Comparison of ENCODE assay signal across 7 mouse cellular contexts in the genomic region with DNA sequence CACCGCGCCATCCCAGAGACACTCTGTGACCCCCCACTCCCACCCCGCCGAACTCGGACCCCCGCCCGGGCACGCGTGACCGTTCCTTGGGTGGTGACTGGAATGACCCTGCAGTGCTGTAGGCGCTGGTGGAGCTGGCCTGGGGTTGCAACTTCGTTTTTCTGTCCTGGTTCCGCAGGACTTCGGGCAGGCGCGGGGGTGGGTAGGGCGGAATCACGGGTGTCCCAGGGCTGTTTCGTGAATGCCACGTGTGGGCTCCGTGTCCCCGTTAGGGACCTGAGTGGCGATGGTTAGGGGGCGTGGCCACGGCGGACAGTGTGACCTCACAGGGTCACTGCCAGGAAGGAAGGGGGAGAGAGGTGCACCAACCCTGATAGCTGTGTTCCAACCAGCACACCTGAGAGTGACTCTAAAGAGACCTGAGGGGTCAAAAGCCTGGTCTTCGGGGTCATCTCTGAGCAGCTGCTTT. TPM values are rescaled to one million over a fixed set of nuclear protein-coding genes. Genes with fewer than 3 reads are reported as not detected.
A peak's percentile ranks its signal among the peaks of the same experiment; 100 is the strongest.
DNase-seq lines count a peak whose midpoint lies in the region; ATAC-seq and TF ChIP-seq lines count a peak whose summit lies in the region.

No protein-coding gene starts in this region.

- no peak overlapping the region for H3K27ac ChIP-seq in embryonic facial prominence, embryonic 13.5 days
- no peak overlapping the region for H3K27ac ChIP-seq in hindbrain, embryonic 15.5 days (replicated peaks)
- no peak overlapping the region for H3K27ac ChIP-seq in midbrain, embryonic 15.5 days

- peak overlapping the region; percentile 96 for H3K4me2 ChIP-seq in embryonic facial prominence, embryonic 13.5 days
- H3K4me2 ChIP-seq in hindbrain, embryonic 15.5 days = peak overlapping the region; percentile 100
- H3K4me2 ChIP-seq in midbrain, embryonic 15.5 days = peak overlapping the region; percentile 100

- ATAC-seq in embryonic facial prominence, embryonic 13.5 days (ENCODE audit: insufficient number of reproducible peaks, insufficient read depth, low FRiP score, low TSS enrichment, low read depth) = no peak
- ATAC-seq in hindbrain, embryonic 15.5 days (ENCODE audit: low FRiP score, low read depth) = no peak
- ATAC-seq in midbrain, embryonic 15.5 days (replicated peaks) = no peak
- no peak for ATAC-seq in granulocyte monocyte progenitor cell, adult 5-6 weeks (replicated peaks; ENCODE audit: poor library complexity, severe bottlenecking)

- no peak for DNase-seq in lung, adult 2 months
- DNase-seq in lung, postnatal 14 days = no peak
- DNase-seq in T-cell, adult 2 months (ENCODE audit: low spot score) = no peak

- peaks cover 32% of the 10 kb centered on the region for H3K9me3 ChIP-seq in embryonic facial prominence, embryonic 13.5 days
- peaks cover 10% of the 10 kb centered on the region for H3K9me3 ChIP-seq in hindbrain, embryonic 15.5 days
- H3K9me3 ChIP-seq in midbrain, embryonic 15.5 days = peaks cover 4% of the 10 kb centered on the region; the same call in 1 of the 2 replicates

- TF ChIP-seq CTCF in lung, adult 2 months (IDR thresholded peaks at IDR 0.05; ENCODE audit: insufficient read depth, low read length) = no peak

- TF ChIP-seq POLR2A in lung, adult 2 months (IDR thresholded peaks at IDR 0.05; ENCODE audit: borderline replicate concordance, extremely low read depth, low read depth, low read length) = no peak

- H3K27me3 ChIP-seq in embryonic facial prominence, embryonic 13.5 days = no peaks in the 10 kb centered on the region
- no peaks in the 10 kb centered on the region for H3K27me3 ChIP-seq in hindbrain, embryonic 15.5 days
- no peaks in the 10 kb centered on the region for H3K27me3 ChIP-seq in midbrain, embryonic 15.5 days (replicated peaks)

- WGBS in lung, adult 2 months = 32% methylated on average over 27 of the region's 27 CpGs
- 38% methylated on average over 27 of the region's 27 CpGs for WGBS in embryonic facial prominence, embryonic 13.5 days
- whole genome bisulfite sequencing in hindbrain, embryonic 15.5 days = 39% methylated on average over 27 of the region's 27 CpGs
- 37% methylated on average over 27 of the region's 27 CpGs for WGBS in midbrain, embryonic 15.5 days

- peak overlapping the region; percentile 80 for H3K9ac ChIP-seq in embryonic facial prominence, embryonic 13.5 days
- H3K9ac ChIP-seq in hindbrain, embryonic 15.5 days = peak overlapping the region; percentile 13; the same call in 1 of the 2 replicates
- H3K9ac ChIP-seq in midbrain, embryonic 15.5 days = no peak overlapping the region

- peaks cover 16% of the 10 kb centered on the region for H3K36me3 ChIP-seq in embryonic facial prominence, embryonic 13.5 days
- peaks cover 8% of the 10 kb centered on the region; the same call in 1 of the 2 replicates for H3K36me3 ChIP-seq in hindbrain, embryonic 15.5 days
- H3K36me3 ChIP-seq in midbrain, embryonic 15.5 days (replicated peaks) = peaks cover 6% of the 10 kb centered on the region; the same call in 1 of the 2 replicates

- H3K4me1 ChIP-seq in lung, adult 2 months (ENCODE audit: control insufficient read depth, insufficient read depth, low read length) = peaks cover 4% of the 10 kb centered on the region; the same call in 1 of the 2 replicates
- H3K4me1 ChIP-seq in embryonic facial prominence, embryonic 13.5 days = peaks cover 12% of the 10 kb centered on the region
- peaks cover 19% of the 10 kb centered on the region for H3K4me1 ChIP-seq in hindbrain, embryonic 15.5 days (replicated peaks)
- peaks cover 18% of the 10 kb centered on the region for H3K4me1 ChIP-seq in midbrain, embryonic 15.5 days

- peak overlapping the region; percentile 25 for H3K4me3 ChIP-seq in lung, adult 2 months (replicated peaks; ENCODE audit: extremely low read depth, low read depth, low read length)
- H3K4me3 ChIP-seq in embryonic facial prominence, embryonic 13.5 days = peak overlapping the region; percentile 80
- peak overlapping the region; percentile 66 for H3K4me3 ChIP-seq in hindbrain, embryonic 15.5 days
- peak overlapping the region; percentile 74 for H3K4me3 ChIP-seq in midbrain, embryonic 15.5 days

RNA-seq across cellular contexts. Expression of gene Gm10775, which starts 17.0 kb away (rescaled TPM):
- not detected in 2 replicates for polyA plus RNA-seq in lung, adult 2 months (2012; rRNA removed)
- polyA plus RNA-seq in embryonic facial prominence, embryonic 13.5 days (2015; fragmentation: Nextera tagmentation; extraction: Ambion mirVana) = not detected in 2 replicates
- 0.25 and 0.26 TPM in 2 replicates for polyA plus RNA-seq in hindbrain, embryonic 15.5 days (2015; fragmentation: Nextera tagmentation; extraction: Ambion mirVana)
- 0.14 TPM in 1 of 2 replicates, not detected in the other for polyA plus RNA-seq in midbrain, embryonic 15.5 days (2015; fragmentation: Nextera tagmentation; extraction: Ambion mirVana)
- not detected in 2 replicates for total RNA-seq in granulocyte monocyte progenitor cell, adult 5-6 weeks (2014; fragmentation: Nextera tagmentation)
- not detected in 2 replicates for total RNA-seq in granulocyte monocyte progenitor cell, adult 5-6 weeks (2017)

RNA-seq across cellular contexts. Expression of gene Zfp369, which starts 36.3 kb away (rescaled TPM):
- polyA plus RNA-seq in lung, adult 2 months (2012; rRNA removed) = 13.3 and 16.7 TPM in 2 replicates
- polyA plus RNA-seq in embryonic facial prominence, embryonic 13.5 days (2015; fragmentation: Nextera tagmentation; extraction: Ambion mirVana) = 16.4 and 18.0 TPM in 2 replicates
- polyA plus RNA-seq in hindbrain, embryonic 15.5 days (2015; fragmentation: Nextera tagmentation; extraction: Ambion mirVana) = 14.1 and 15.1 TPM in 2 replicates
- polyA plus RNA-seq in midbrain, embryonic 15.5 days (2015; fragmentation: Nextera tagmentation; extraction: Ambion mirVana) = 15.4 and 18.2 TPM in 2 replicates
- 34.1 and 67.7 TPM in 2 replicates for total RNA-seq in granulocyte monocyte progenitor cell, adult 5-6 weeks (2014; fragmentation: Nextera tagmentation)
- 38.7 and 47.5 TPM in 2 replicates for total RNA-seq in granulocyte monocyte progenitor cell, adult 5-6 weeks (2017)

RNA-seq across cellular contexts. Expression of gene Nlrp4f, which starts 36.6 kb away (rescaled TPM):
- not detected in 2 replicates for polyA plus RNA-seq in lung, adult 2 months (2012; rRNA removed)
- 0.32 TPM in 1 of 2 replicates, not detected in the other for polyA plus RNA-seq in embryonic facial prominence, embryonic 13.5 days (2015; fragmentation: Nextera tagmentation; extraction: Ambion mirVana)
- 0.16 TPM in 1 of 2 replicates, not detected in the other for polyA plus RNA-seq in hindbrain, embryonic 15.5 days (2015; fragmentation: Nextera tagmentation; extraction: Ambion mirVana)
- 0.22 TPM in 1 of 2 replicates, not detected in the other for polyA plus RNA-seq in midbrain, embryonic 15.5 days (2015; fragmentation: Nextera tagmentation; extraction: Ambion mirVana)
- total RNA-seq in granulocyte monocyte progenitor cell, adult 5-6 weeks (2014; fragmentation: Nextera tagmentation) = not detected in 2 replicates
- total RNA-seq in granulocyte monocyte progenitor cell, adult 5-6 weeks (2017) = not detected in 2 replicates

Comparison
In these comparisons a context has a peak if more than half of its experiments do, and no peak if none do; other contexts are left out.
1. H3K4me3 ChIP-seq: peak in every context shown above with its lines; median percentile 80 in embryonic facial prominence, embryonic 13.5 days; 74 in midbrain, embryonic 15.5 days; 66 in hindbrain, embryonic 15.5 days; 25 in lung, adult 2 months.